Mouse (Mus musculus) olfactory bulb, adult 2 months (tissue): Measurements from ENCODE around the gene Bcam.

Experiments
- CTCF ChIP-seq: fragments of 200-500 bp; IDR thresholded peaks from 2 replicates; pipeline ENCODE4 v1.5.1; 2012; ENCODE audit warnings: low read depth, mild to moderate bottlenecking, low read length, moderate library complexity; ENCODE audit not compliant: insufficient read depth
- POLR2A ChIP-seq: fragments of 200-500 bp; IDR thresholded peaks from 2 replicates; pipeline ENCODE4 v1.6.1; 2012; ENCODE audit warnings: mild to moderate bottlenecking, low read depth, low read length, moderate library complexity; ENCODE audit not compliant: insufficient read depth

GRCm38 (mm10) chr7:19744590-19745385, 26.0 kb downstream of the Bcam start:
- TF ChIP-seq CTCF (no peak), POLR2A (no peak)
